Mouse (Mus musculus) heart, adult 9 months (tissue): ENCODE measurements at regions not wholly inside any gene's neighbourhood (a gene's known extent, or its start where the extent isn't known, plus 50 kb on each side); places are given as distances from the start of the nearest gene placed in this dataset.

ENCODE experiments used
- DNase-seq, 2 experiments: peaks; one replicate each; pipeline ENCODE4 v3.0.0; 2022; ENCODE audit warnings: low spot score in 2 of 2

DNA sequence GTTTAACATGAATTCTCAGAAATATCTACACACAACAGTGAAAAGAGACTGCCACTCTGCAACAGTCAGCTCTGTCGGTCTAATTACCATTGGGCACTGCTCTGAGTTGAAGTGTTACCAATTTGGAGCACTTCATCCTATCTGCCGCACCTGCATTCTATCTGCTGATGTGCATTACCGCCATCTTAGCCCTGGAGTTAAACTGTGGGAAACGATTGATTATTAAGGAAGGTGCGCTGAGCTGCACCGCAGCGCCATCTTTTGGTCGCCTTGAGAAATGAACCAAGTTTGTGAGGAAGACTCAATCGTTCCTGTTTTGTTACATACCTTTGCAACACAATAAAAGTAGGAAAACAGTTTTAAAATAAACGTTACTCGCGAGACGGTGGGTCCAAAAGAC lies 110.5 kb downstream of the Rergl start:
- DNase-seq = no peak

DNA sequence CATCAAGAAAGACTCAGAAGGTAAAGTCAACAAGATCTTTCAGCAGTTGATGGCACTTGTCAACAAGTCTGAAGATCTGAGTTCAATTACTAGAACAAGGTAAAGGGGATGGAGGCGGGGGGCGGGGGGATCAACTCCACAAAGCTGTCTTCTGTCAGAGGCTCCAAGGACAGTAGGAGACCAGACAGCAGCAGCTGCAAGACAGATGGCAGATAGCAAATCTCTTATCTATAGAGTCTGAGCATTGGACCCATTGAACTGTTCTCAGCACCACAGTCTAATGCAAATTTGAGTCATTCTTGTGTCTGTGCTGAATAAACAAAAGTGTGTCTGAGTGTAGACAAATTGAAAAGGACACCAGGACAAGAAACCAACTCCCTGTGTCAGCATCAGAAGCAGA lies 150.8 kb downstream of the Rergl start:
- no peak for DNase-seq

DNA sequence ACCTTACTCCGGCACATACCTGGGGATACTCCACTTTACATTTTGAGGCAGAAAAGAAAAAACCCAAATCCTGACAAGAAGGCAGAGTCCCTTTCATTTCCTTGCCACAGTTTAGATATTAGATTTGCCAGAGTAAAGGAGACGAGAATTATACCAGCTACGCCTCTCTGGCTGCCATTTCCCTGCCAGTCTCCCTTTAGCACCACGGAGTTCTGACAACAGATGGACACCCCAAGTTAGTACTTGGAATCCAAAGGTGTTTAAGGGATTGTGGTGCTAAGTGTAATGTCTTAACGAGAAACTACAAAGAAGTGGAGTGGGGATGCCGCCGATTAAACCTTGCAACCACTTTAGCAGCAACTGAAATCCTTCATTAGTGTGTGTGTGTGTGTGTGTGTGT lies 176.6 kb downstream of the Rergl start:
- DNase-seq = no peak

DNA sequence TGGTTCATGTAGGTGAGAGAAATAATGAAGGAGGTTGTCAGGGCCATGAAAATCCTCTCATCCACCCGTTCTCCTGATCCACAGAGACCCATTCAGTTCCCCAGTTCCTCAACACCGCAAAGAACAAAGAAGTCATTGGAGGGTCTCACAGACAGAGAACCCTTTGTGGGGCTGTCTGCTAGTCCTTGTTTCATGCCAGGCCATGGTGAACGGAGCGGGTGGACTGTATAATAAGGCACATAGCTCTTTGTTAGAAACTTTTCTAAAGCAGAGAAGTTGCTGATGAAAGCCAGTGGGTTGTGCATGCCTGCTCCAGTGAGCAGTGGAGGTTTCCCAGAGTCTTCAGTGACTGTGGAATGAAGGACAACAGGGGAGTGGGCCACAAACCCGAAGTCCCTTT lies 194.1 kb downstream of the Rergl start:
- DNase-seq = no peak

DNA sequence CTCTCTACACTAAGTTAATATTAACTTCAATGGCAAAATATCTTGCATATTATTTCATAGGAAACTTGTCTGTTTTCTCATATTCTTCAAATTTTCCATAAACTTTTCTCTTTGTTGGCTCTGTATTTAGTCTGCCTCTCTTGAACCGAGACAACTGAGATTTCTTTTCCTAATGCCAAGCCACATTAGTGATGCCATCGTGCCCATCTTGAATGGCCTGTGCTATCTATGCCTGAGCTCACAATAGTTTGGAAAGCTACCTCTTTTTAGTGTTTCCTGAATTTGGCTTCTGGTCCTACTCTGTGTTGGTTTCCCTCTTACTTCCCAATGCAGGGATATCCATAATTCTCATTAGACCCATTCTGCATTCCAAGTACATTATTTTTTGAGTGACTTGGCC lies 197.5 kb downstream of the Rergl start:
- DNase-seq = no peak

DNA sequence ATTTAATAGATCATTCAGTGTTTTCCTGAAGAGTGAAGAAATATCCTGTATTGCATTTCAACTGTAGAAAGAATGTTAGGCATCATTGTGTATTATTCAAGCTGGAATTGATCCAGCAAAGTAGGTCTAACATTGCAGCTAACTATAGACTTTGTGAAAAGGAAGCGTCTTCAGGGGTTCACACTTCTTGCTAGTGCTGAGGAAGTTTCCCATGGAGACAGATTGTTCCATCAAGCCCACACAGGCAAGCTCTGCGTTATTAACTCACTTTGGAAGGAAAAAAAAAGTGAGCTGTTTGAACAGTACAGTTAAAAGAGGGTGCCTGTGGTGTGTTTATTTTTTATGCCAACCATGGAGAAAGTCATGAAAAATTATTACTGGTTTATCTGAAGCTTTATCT lies 206.1 kb downstream of the Rergl start:
- DNase-seq = no peak

DNA sequence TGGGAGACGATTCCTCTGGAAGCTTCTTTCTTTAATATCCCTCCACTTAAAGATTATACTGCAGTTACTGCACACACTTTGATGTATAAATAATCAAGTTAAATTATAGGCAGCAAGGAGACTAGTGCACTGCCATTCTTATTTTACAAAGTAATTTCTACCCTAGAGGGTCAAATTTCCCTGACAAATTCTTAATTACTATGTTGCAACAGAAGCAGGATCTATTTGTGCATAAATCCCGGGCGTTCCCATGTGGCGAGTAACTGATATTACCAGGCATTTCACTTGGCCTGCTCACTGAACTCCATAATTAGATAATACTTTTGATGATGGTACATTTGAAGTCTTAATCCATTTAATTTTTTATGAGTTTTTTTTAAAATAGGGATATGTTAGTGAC lies 222.7 kb downstream of the Rergl start:
- DNase-seq = no peak

DNA sequence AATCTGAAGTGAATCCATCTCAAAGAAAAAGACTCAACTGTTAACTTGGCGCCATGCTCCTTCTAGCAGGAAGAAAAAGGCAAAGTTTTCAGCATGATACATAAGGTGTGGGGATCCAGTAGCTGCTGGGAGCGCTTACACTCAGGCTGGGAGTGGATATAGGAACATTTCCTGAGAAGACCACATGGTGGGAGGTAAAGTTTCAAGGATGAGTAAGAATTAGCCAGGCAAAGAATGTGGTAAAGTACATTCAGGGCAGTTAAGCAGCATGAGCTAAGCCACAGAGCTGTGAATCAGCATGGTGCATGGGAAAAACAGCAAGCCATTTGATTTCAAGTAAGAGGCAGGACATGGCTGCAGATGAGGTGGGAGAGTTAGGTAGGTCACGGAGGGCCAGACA lies 226.3 kb downstream of the Rergl start:
- DNase-seq = no peak

DNA sequence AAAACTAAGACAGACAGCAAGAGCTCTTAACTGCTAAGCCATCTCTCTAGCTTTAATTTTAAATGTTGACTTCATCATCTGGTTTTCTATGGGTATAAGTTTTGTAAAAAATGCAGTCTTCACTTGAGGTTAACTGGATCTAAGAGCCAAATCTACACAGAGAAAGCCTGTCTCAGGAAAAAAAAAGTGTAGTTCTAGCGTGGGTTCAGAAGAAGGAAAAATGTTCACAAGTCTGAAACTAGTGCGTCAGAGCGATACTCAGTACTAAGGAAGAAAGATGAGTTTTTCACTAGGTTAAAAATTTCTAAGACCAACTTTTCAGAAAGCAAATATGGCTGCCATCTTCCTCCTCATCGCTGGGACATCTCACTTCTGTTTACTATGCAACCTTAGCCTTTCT lies 248.1 kb downstream of the Rergl start:
- no peak for DNase-seq

DNA sequence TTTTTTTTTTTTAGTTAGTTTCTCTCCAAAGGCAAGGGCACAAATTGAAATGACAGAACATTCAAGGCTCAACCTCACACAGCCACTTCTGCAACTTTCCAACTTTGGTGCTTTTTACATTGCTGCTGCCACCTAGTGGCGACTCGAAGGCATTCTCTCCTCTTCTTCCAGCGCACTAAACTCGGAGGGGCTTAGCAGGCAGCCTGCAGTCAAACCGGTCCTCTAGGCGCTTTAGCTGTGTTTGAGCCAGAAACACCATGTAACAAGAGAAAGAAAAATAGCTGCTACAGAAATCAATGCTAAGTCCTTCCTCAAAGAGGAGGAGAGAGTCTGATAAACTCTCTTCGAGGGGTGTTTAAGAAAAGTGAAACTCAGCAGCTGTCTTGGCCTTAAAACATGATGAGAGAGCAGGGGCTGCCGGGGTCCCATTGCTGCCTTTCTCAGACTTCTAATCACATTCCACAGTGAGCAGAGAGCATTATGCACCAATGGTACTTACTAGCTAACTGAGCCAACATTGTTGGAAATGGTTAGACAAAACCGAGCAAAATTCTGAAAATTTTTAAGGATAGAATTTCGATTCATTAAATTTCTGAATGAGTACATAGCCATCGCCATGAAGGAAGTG lies 252.7 kb downstream of the Rergl start:
- peak in 1 of 2 experiments; percentile 3 for DNase-seq

DNA sequence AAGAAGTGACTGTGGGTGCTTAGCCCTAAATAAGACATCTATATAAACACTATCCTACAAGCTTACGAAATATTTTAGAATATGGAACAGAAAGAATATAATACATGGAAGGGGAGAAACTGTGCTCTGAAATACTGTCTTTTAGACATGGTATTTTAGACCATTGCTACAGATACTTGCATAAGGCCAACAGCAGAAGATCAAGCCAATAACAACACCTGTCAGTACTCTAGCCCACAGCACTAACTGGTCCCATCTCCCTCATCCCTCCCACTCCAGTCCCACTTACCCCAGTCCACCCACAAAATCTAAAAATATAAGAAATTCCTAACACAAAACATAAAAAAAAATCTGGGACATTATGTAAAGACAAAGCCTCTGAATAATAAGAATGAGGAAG lies 275.6 kb downstream of the Rergl start:
- DNase-seq = no peak

DNA sequence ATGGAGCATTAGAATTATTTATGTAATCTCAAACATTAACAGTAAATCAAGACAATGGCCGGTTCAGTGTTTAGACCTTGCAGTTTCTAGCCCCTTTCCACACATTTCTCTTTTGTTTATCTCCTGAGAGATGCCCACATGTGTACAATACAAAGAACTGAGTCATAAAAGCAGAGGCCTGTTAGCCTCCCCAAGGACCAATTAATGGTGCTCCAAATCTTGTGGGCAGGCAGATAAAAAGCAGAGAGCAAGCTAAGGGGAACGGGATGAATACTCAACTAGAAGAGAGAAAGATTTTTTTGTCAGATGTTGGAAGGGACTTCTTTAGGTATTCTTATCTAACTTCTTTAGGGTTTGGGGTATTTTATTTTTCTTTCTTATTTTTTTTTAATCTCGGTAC lies 287.3 kb downstream of the Rergl start:
- DNase-seq = no peak

DNA sequence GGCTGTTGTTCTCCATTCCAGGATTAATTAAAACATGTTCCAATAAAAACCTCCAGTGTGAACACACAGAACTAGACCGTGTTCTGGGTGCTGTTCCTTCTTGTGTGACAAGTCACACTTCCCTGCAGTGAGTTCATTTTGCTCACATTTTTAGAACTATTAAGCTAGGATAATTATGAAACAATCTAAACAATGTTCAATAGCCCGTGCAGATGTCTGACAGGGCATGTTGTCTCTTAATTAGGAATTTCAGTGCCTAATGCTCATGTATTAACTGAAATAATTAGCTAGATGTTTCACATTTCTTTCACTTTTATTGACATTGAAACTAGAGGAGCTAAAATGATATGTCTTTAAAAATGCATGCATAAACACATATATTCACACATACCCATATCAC lies 291.5 kb downstream of the Rergl start:
- no peak for DNase-seq

DNA sequence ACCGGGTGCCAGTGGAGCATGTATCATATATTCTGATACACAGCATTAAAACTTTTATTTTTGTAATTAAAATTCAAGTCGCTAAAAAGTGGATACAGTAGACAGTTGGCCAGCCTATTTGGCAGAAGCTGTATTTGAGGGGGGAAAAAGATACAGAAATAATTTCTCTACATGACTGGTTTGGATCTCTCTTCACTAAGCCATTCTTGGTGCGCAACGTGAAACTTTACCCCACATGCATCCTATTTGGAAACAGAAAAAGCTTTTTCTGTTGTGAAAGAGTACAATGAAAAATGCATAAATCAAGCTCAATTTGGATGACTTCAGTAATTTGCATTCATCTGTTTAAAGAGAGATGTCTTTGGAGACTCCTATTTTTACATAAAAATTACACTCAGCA lies 303.2 kb downstream of the Rergl start:
- no peak for DNase-seq

DNA sequence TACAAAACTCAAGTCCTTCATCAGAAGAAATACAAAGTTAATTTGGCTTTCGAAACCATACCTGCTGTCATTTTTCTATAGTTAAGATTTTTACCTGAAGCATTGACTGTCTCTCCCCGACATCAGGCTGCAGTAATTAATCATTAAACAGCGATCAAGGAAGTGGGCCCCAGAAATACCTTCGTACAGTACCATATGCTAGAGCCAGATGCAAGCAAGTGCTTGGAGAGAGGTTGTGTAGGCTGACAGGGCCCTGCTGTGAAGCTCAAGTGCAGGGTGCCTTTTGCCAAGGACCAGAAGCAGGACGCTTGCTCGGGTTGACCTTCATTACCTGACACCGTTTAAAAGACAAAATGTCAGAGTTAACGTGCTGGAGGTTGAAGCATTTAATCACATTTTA lies 315.3 kb downstream of the Rergl start:
- DNase-seq = no peak

DNA sequence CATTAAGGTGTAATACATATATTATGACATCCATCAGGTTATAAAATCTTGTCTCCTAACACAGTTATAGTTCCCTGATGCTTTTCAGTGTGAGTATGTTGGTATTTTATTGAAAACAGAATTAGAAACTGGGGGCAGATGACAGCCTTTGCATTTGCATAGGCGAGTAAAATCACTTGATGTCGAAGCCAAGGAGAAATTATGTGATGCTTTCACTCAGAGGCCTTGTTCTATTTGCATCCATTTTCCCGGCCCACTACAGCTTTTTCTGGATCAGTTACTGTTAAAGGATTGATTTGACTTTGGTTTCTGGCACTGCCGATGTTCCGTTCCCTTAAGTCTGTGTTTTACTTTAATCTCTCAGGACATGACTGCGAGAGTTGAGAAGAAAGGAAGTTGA lies 341.4 kb downstream of the Rergl start:
- DNase-seq = no peak

DNA sequence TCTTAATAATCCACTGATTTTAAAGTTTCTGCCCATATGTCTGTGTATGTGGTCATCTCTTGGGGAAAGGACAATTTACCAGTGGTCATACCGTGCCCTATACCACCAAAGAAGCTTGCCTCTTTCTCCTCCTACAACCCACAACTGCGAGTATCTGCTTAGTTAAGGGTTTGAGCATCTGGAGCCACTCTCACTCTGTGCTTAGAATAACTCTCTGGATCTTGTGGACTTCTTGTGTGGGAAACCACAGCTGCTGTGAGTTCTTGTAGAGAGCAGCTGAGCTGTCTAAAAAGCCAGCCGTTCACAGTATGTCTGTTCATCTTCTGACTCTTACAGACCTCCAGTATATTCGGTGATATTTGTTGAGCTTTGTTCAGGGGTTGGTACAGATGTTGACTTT lies 342.0 kb downstream of the Rergl start:
- DNase-seq = no peak

DNA sequence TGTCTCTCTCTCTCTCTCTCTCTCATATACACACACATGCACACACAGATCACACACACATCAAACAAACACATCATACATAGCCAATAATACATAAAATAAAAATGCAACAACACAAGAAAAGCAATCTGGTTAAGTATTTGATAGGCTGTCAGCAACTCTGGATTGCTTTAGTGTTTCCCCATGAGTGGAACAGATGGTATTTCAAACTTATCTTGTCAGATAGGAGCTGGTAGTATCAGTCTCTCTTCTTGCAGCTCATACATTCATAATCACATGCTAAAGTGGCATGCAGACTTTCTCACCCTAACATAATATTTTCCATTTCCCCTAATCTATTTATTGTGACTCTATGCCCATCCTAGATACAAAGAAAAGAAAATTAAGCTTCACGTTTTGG lies 347.0 kb downstream of the Rergl start:
- DNase-seq = no peak

DNA sequence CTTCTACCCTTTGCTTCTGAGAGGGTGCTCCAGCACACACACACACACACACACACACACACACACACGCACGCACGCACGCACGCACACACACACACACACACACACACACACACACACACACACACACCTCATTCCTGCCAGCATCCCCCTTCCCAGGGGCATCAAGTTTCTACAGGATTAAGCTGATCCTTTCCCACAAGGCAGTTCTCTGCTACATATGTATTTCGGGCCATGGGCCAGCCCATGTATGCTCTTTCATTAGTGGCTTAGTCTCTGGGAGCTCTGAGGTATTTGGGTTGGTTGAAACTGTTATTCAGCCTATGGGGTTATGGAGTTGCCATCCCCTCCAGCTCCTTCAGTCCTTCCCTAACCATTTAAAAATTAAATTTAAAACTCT lies 366.1 kb downstream of the Rergl start:
- DNase-seq = no peak

DNA sequence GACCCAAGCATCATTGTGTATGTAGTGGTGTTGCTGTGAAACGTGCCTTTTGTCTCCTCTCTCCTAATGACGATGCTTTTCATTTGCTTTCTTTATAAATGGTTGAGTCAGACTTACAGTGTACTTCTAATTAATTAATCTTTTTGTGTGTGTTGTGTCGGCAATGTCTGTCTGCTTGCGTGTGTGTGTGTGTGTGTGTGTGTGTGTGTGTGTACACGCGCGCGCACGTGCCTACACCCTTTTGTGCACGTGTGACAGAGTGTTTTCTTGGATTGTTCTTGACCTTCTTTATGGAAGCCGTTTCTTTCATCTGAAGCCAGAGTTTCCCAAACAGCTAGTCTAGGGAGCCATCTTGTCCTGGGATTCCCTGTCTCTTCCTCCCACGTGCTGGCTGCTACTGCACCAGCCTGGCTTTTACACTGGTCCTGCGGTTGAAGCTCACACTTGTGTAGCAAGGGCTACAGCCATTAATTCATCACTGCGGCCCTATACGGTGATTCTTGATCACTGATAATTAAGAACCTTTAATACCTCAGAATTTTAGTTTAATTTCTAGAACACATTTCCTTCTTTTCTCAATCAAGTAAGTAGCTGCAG lies 369.6 kb downstream of the Rergl start:
- DNase-seq = no peak

DNA sequence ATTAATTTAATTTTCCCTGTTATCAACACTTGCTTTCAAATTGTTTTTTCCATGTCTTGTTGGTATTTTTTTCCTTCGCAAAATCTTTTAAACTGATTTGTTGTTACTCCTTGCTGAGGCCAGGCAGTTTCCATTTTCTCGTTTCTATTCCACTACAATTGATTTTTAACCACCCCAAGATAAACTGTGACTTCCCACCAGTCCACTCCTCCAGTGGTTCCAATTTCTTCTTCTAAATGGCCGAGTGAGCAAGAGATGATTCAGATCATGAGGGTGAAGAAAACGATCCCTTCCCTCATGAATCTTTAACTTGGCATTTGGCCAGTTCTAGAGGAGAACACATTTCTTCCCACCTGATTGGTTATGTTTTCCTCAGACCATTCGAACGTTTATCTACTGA lies 393.5 kb downstream of the Rergl start:
- DNase-seq = no peak

DNA sequence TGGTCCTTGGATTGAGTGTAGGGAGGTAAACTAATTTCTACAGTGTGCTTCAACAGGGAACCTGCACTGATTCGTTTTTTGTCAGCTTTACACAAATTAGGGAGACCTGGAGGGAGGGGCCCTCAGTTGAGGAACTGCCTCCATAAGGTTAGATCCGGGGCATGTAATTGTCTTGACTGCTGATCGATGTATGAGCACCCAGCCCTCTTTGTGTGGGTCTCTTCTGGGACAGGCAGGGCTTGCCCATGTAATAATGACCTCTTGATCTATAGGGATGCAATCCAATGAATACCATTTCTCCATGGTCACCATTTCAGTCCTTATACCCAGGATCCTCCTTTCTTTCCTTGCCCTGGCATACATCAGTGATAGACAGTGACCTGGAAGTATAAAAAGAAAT lies 398.4 kb downstream of the Rergl start:
- no peak for DNase-seq

DNA sequence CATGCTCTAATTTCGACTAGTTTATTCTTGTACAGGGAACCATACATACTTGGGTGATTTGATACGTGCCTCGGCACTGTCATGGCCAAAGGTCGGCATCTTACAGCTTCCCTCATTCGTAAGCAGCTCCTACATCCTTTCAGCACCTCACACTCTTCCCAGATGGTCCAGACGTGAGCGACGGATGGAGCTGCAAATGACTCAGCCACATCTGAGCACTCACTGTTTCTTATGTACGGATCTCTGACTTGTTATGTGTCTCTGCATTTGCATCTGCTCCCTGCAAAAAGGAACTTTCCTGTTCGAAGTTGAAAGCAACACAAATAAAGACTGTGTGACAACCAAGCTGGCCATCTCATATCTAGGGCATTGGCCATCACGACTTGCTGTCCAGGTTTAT lies 402.5 kb downstream of the Rergl start:
- DNase-seq = no peak

DNA sequence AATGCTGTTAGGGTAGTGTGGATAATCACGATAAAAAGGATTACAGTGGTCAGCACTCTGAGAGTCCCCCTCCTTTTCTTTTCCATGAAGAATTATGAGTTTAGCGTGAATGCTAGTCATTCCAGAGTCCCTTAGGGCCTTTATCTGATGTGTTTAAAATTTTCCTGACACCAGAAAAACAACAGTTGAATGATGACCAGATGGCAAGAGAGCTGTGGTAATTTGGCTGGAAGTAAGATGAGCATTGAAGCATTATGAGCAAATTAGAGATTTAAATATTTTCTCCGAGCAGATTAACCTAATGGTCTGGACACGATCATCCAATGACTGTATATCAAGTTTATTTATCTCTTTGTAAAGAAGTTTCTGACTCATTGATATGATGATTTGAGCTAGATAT lies 417.1 kb upstream of the Igbp1b start:
- DNase-seq = no peak
